Mouse (Mus musculus) liver, embryonic 14.5 days (tissue): ENCODE data around the gene Dtx2.

Experiments used
- CTCF ChIP-seq: IDR thresholded peaks from 2 replicates; pipeline ENCODE4 v1.5.1; 2016; ENCODE audit warnings: antibody characterized with exemption, low read depth, control low read depth
- EP300 ChIP-seq: IDR thresholded peaks from 2 replicates; pipeline ENCODE4 v1.6.1; 2016; ENCODE audit warnings: antibody characterized with exemption, low read depth

- no peak for TF ChIP-seq CTCF
- TF ChIP-seq EP300 = no peak
Measured at GRCm38 (mm10) chr5:136001222-136001621, 6.6 kb downstream of the Dtx2 start.
